Mouse (Mus musculus) mature B cell (primary cell): ENCODE results near the gene H2al3.

ENCODE experiments used
- in situ Hi-C: fragments of 300-500 bp; cut with MboI; formaldehyde crosslinking; loops from 2 replicates; pipeline ENCODE4 v1.14.3; 2019

H2al3 gene

DNA sequence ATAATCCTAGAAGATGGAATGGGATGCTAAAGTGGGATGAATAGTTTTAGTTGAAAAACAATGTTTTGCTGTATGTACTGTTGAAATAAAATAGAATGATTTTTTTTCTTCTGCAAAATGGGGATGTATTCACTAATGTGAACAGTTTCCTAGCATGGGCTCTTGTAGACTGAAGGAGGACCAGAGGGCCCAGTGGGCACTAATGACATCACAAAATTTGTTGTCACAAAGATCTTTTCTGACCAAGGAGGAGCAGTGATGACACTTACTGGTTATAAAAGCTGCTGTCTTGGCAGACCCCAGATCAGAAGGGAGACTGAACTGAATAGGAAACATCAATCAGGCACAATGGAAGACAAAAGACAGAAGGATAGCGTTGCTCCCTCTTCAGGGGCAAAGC lies at the start of gene H2al3:
Gene H2al3, plus strand, starts transcription at position 301 of the 400 bp plus-strand sequence.
- in situ Hi-C loops = no loop called here

DNA sequence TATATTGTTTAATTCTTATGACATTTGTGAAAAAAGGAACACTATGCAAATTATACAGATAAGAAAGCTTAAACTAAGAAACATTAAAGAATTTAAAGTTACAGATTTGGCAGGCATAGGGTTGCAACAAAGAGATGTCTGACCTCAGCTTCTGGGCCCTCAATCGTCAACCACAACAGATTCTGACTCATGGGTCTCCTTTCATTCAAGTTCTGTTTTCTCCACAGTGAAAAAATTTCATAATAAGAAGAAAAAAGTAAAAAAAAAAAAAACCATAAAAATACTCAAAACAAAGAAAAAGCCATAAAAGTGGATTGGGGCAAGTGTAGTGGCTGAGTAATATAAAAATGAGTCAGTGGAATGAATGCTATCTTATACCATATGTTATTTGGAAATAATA lies 39.4 kb upstream of the H2al3 start:
- in situ Hi-C loops = no loop called here

DNA sequence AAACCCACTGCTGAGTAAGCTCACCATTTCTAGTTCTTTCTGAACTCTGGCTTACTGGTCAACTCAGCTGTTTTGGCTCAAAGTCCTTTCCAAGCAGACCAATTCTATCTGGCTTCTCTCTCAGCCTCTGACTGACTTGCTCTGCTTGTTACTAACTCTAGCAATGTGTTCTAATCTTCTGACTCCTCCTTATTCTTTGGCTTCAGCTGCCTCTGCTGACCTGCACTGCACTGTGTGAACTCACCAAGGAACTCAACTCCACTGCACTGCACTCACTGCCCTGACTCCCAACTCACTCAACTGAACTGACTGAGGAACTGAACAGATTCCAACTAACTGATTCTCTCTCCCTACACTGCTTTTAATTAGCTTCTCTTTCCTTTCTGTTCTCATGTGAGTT lies 37.0 kb upstream of the H2al3 start:
- in situ Hi-C loops = no loop called here

DNA sequence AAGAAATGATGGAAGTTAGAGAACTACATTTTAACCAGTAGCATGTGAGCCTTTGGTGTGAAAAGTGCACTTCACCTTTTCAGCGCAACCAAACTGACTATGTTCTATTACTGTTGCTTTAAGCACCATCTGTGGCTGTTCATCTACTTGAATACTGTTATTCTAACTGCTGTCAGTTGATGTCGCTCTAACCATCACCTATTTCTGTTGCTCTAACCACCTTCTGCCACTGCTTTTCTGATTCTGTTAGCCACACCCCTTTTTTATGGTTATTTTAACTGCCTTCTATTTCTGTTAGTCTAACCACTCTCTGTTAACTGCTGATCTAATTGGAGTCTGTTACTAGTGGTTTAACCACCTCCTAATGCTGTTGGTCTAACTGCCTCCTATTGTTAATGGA lies 14.7 kb upstream of the H2al3 start:
- in situ Hi-C loops = no loop called here

DNA sequence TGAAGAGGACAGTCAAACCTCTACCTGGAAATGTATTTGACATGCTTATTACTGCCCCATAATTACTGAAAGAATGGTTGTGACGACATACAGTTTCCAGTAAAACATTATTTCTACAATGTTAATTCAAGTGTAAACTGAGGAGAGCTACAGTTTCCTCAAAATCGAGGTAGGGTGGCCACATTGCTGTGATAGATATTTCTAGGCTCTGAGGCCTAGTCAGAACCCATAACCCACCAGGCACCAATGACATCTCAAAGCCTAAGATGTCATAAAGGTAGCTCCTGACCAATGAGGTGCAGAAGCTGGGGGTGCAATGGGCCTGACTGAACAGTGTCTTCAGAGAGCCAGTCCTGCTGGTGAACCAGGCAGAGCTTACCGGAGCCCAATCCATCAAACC lies 2.9 kb upstream of the H2al3 start, which contains the start of gene Hypm:
Gene Hypm, plus strand, starts transcription at position 301 of the 400 bp plus-strand sequence.
- in situ Hi-C loops = no loop called here

DNA sequence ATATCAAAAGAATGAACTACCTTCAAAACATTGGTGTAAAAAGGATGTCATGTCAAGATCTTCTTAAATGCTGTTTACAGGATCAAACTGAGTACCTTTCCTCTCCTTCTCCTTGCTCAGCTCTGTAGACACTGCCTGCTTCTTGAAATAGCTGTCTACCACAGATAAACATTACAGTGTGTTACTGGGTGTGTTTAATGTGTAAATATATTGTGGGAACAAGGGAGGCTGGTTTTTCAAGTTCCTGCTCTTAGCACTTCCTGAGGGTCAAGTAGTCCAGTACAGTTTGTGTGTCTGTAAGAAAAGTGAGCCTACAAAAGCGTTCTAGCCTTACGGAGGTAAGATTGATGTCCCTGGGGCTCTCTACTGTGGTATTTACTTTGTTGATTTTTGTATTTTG lies 12.4 kb downstream of the H2al3 start:
- in situ Hi-C loops = no loop called here

DNA sequence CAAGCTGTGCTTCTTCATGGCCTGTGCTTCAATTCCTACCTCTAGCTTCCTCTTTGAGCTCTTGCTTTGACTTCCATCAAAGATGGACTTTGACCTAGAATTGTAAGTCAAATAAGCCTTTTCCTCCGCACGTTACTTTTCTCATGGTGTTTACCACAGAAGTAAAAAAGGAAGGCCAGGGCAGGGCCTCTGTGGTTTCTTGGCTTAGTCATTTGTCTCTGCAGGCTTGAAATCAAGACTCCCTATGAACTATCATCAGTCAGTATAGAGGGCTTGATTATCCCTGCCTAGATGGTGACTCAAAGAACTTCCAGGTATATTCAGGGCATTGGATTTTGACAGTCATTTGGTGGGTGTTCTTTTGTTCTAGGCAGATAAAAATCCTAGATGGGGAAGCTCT lies 26.0 kb downstream of the H2al3 start:
- in situ Hi-C loops = no loop called here

DNA sequence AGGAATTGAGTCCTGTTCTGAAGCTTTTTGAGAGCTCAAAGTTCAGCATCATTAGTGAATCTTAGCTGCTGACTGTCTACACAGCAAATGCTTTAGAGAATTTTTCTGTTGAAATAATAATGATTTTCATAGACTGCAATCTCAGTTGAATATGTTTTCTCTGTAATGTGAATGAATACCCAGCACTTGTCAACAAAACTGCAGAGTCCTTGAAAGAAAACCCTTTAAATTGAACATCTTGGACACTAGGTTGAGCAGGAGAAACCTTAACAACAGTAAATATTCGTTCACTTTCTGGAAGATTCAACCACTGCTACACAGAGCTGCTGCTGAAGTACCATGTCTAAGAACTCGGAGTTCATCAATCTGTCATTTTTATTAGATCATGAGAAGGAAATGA lies 35.8 kb downstream of the H2al3 start, which contains the start of gene Sytl5:
Gene Sytl5, plus strand, starts transcription at position 301 of the 400 bp plus-strand sequence.
- in situ Hi-C loops = no loop called here
